Mouse (Mus musculus) natural killer cell, adult 2 months (primary cell): ENCODE data around the gene Polh.

ENCODE experiments used
- DNase-seq, 2 experiments: peaks; one replicate each; pipeline ENCODE4 v3.0.0; 2022; ENCODE audit warnings: low spot score in 2 of 2

Polh gene

GRCm38 (mm10) chr17:46202421-46203071 is at the start of gene Polh, which contains the start of gene Xpo5:
Gene Polh, minus strand, starts transcription at chr17:46202645.
Gene Xpo5, plus strand, starts transcription at chr17:46202782.
- DNase-seq = peak; percentile 90 to 93

- DNase-seq = no peak
Observed at GRCm38 (mm10) chr17:46251174-46251573, 48.7 kb upstream of the Polh start.

- DNase-seq = no peak
Observed at GRCm38 (mm10) chr17:46248189-46248522, 45.7 kb upstream of the Polh start.

GRCm38 (mm10) chr17:46247512-46248188 is 45.2 kb upstream of the Polh start, which contains the start of the genes Polr1c and Yipf3:
Gene Polr1c, minus strand, starts transcription at chr17:46248054.
Gene Yipf3, plus strand, starts transcription at chr17:46248080.
- peak; percentile 93 for DNase-seq

- no peak for DNase-seq
Observed at GRCm38 (mm10) chr17:46244579-46244978, 42.1 kb upstream of the Polh start.

GRCm38 (mm10) chr17:46243624-46244023 is 41.2 kb upstream of the Polh start:
- no peak for DNase-seq

GRCm38 (mm10) chr17:46242993-46243392 is 40.5 kb upstream of the Polh start:
- DNase-seq = no peak

GRCm38 (mm10) chr17:46242274-46242673 is 39.8 kb upstream of the Polh start:
- no peak for DNase-seq

DNA sequence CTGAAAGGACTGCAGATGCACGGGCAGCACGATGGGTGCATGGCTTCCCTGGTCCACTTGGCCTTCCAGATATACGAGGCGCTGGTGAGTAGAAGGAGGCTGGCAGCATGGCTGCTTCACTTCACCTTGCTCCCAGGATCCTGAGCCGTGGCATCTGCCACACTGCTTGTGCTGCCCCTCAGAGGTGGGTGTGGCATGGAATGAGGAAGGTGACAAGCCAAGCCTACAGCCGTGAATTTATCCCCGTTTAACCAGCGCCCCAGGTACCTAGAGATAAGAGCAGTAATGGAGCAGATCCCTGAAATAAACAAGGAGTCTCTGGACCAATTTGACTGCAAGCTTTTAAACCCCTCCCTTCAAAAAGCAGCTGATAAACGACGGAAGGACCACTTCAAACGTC is 39.0 kb upstream of the Polh start:
- no peak for DNase-seq

DNA sequence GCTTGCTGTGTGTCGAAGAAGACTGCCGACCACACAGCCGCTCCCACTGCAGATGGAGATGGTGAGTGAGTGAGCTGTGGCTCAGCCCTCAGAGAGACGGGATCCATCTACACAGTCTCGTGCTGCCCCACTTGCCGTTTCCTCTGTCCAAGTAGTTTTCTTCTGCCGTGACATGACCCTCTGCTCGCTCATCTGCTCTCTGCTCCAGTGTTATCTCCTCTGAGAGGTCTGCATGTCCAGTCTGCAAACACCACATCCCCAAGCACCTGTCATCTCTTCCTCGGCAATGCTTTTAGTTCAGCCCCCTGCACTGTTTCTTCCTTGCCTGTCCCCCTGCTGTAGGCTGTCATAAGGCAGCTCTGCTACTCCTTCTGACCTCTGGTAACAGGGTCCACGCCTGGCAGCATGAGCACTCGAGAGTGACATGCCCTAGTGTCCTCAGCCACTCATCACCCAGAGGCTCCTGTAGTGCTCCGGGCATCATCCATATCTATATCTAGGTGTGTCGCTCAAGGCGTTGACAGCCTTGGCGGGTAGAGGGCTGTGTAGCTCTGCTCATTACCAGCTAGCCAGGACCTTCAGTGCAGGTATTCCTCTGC is 37.2 kb upstream of the Polh start:
- no peak for DNase-seq

DNA sequence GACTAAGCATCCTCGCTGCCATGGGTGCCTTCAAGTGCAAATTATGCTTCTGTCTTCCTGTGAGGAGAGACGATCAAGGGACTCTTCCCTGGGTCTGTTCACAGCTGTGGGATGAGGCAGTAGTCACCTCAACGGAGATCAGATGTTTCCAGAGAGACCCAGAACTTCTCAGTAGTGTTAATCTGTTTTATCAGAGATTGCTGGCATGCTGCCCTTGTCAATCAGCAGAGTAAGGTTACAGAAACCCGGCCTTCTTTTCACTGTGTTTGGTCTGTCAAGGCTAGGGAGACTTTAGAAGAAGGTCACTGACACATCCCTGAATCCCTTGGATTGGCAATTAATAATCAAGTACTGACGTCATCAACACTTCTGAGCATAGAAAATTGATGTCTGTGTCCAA is 35.0 kb upstream of the Polh start:
- no peak for DNase-seq

GRCm38 (mm10) chr17:46237079-46237478 is 34.6 kb upstream of the Polh start:
- DNase-seq = no peak

GRCm38 (mm10) chr17:46236067-46236466 is 33.6 kb upstream of the Polh start:
- no peak for DNase-seq

- DNase-seq = no peak
Observed at GRCm38 (mm10) chr17:46227576-46227975, 25.1 kb upstream of the Polh start.

DNA sequence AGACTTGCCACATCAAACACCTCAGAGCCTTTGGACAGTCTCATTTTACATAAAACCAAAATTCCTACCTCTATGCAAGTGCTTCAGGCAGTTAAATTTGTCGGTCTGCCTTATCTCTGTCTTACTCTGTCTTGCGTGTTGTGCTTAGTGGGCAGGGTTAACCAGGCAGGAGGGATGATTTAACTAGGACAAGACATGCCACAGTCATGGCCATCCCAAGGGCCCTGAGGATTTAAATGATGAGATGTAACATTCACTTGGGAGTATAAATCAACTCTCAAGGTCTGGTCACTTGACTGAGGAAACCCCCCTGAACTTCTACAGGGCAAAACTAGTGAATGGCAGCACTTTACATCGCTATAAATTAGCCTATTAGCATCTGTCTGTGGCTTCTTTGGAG is 19.2 kb upstream of the Polh start:
- DNase-seq = no peak

DNA sequence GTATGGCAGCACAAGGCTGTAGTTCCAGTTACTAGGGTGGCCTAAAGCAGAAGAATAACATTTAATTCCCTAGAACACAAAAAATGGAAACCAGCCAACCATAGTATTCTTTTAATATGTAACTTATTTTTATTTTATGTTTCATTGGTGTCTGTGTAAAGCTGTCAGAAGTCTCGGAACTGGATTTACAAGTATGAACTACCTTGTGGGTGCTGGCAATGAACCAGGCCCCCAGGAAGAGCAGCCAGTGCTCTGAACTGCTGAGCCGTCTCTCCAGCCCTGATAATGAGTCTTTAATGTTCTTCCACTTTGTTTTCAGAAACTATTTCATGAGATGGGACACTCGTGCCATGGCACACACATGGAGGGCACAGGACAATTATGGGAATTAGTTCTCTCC is 8.1 kb upstream of the Polh start:
- DNase-seq = no peak

- DNase-seq = no peak
Observed at GRCm38 (mm10) chr17:46206676-46207075, 4.2 kb upstream of the Polh start.

- DNase-seq = no peak
Observed at GRCm38 (mm10) chr17:46203078-46203477, 633 bp upstream of the Polh start.

DNA sequence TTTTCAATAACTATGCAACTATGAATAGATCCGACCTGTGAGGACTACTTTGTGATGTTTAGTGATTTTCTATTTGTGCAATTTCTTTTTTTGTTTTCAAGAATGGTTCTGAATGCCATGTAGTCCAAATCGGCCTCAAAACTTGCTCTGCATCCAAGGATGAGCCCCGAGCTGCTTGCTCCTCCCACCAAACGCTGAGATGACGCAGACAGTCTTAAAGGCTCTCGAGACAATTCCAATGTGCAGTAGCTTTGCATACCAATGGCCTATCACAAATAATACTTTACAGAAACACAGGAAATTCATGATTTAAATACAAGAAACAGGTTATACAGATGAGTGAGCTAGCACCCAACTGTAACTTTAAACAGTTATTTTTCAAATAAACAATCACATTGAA is 1.3 kb downstream of the Polh start:
- no peak for DNase-seq

- DNase-seq = no peak
Observed at GRCm38 (mm10) chr17:46188829-46189228, 13.6 kb downstream of the Polh start.

DNA sequence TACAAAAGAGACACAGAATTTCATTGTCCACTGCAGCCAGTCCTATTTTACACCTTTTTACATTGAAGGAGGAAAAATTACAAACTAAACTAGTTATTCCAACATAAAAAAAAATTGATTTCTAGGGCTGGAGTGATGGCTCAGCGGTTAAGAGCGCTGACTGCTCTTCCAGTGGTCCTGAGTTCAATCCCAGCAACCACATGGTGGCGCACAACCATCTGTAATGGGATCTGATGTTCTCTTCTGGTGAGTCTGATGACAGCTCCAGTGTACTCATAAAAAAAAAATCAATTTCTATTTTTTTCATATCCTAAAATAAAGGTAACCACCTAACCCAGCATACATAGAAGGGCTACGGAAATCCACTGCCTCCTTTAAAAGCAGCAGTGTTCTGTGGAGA is 20.2 kb downstream of the Polh start:
- no peak for DNase-seq

GRCm38 (mm10) chr17:46170538-46170937 is 31.9 kb downstream of the Polh start:
- peak; percentile 28 to 48 for DNase-seq

- no peak for DNase-seq
Observed at GRCm38 (mm10) chr17:46168768-46169167, 33.7 kb downstream of the Polh start.
